Mouse (Mus musculus): ENCODE results near the gene Zfp296.

GRCm38 (mm10) chr7:19549394-19549793 is 27.7 kb upstream of the Zfp296 start:
- TF ChIP-seq CTCF (IDR thresholded peaks at IDR 0.05; ENCODE audit: control insufficient read depth, insufficient read depth, insufficient replicate concordance, low read depth, low read length) (no peak), POLR2A (IDR thresholded peaks at IDR 0.05; ENCODE audit: control insufficient read depth, low read depth, low read length) (no peak)

Data from testis, adult 2 months (tissue).